ENCODE assay signal across 20 mouse cellular contexts in genomic region chr14:55188491-55188890, GRCm38 (mm10). TPM values are rescaled to one million over a fixed set of nuclear protein-coding genes. Genes with fewer than 3 reads are reported as not detected.
DNase-seq lines count a peak whose midpoint lies in the region; ATAC-seq and TF ChIP-seq lines count a peak whose summit lies in the region.
"Had no signal": no experiment of that assay in that cellular context is flagged by ENCODE, and none has a peak within 500 bp of the region (broad histone marks: within the 10 kb centered on the region; RNA-seq: fewer than 3 reads in every experiment).

No protein-coding gene starts in this region.

- no peaks in the 10 kb centered on the region for H3K9me3 ChIP-seq in hindbrain, postnatal 0 days (ENCODE audit: low read length)
- H3K9me3 ChIP-seq in hindbrain, embryonic 13.5 days: no peaks in the 10 kb centered on the region
- no peaks in the 10 kb centered on the region for H3K9me3 ChIP-seq in midbrain, embryonic 14.5 days (ENCODE audit: control insufficient read depth, low read length)
- H3K9me3 ChIP-seq: G1E; limb, embryonic 15.5 days; stomach, embryonic 15.5 days had no signal

- no peak overlapping the region for H3K4me3 ChIP-seq in hindbrain, postnatal 0 days (ENCODE audit: low read length)
- no peak overlapping the region for H3K4me3 ChIP-seq in hindbrain, embryonic 13.5 days
- H3K4me3 ChIP-seq in midbrain, embryonic 14.5 days (replicated peaks; ENCODE audit: low read depth, low read length): no peak overlapping the region
- H3K4me3 ChIP-seq: limb, embryonic 15.5 days; stomach, embryonic 15.5 days had no signal

- intact Hi-C loops in left cerebral cortex, postnatal 4 days (cut with DNase I): no loop called here

- peaks cover 14% of the 10 kb centered on the region; the same call in 1 of the 2 replicates for H3K4me1 ChIP-seq in hindbrain, postnatal 0 days (ENCODE audit: insufficient read depth, low read length)
- peaks cover 18% of the 10 kb centered on the region for H3K4me1 ChIP-seq in hindbrain, embryonic 13.5 days (replicated peaks)
- H3K4me1 ChIP-seq in midbrain, embryonic 14.5 days (ENCODE audit: control insufficient read depth, insufficient read depth, low read length): peaks cover 15% of the 10 kb centered on the region
- H3K4me1 ChIP-seq: stomach, embryonic 15.5 days had no signal

- ATAC-seq in hindbrain, postnatal 0 days: no peak
- no peak for ATAC-seq in hindbrain, embryonic 13.5 days (ENCODE audit: low FRiP score)
- ATAC-seq in granulocyte monocyte progenitor cell, adult 5-6 weeks (replicated peaks; ENCODE audit: poor library complexity, severe bottlenecking): 0 out of 2 replicates have a peak, but pooled peaks have one; percentile 26
- ATAC-seq in midbrain, embryonic 14.5 days (ENCODE audit: low FRiP score, low TSS enrichment): no peak
- ATAC-seq: intestine, postnatal 0 days; liver, postnatal 0 days had no signal

- H3K27ac ChIP-seq in hindbrain, postnatal 0 days: peak overlapping the region; percentile 52; the same call in 1 of the 2 replicates
- no peak overlapping the region for H3K27ac ChIP-seq in hindbrain, embryonic 13.5 days
- H3K27ac ChIP-seq in midbrain, embryonic 14.5 days (replicated peaks; ENCODE audit: low read depth, low read length): no peak overlapping the region
- H3K27ac ChIP-seq: limb, embryonic 15.5 days; stomach, embryonic 15.5 days had no signal

- H3K27me3 ChIP-seq in hindbrain, postnatal 0 days (ENCODE audit: insufficient read depth, low read length): no peaks in the 10 kb centered on the region
- 0 out of 2 replicates have a peak, but pooled peaks cover 2% of the 10 kb centered on the region for H3K27me3 ChIP-seq in hindbrain, embryonic 13.5 days
- no peaks in the 10 kb centered on the region for H3K27me3 ChIP-seq in midbrain, embryonic 14.5 days (ENCODE audit: control insufficient read depth, insufficient read depth, low read length)
- H3K27me3 ChIP-seq: stomach, embryonic 15.5 days had no signal

- H3K9ac ChIP-seq in hindbrain, postnatal 0 days (replicated peaks; ENCODE audit: low read length): no peak overlapping the region
- H3K9ac ChIP-seq in hindbrain, embryonic 13.5 days: no peak overlapping the region
- H3K9ac ChIP-seq in midbrain, embryonic 14.5 days (replicated peaks; ENCODE audit: low read length): no peak overlapping the region
- H3K9ac ChIP-seq: limb, embryonic 15.5 days; liver, postnatal 0 days; stomach, embryonic 15.5 days had no signal

- no peak for TF ChIP-seq CTCF in hindbrain, postnatal 0 days (IDR thresholded peaks at IDR 0.05; ENCODE audit: low read depth)

- WGBS in hindbrain, postnatal 0 days: 30% methylated on average over 4 of the region's 4 CpGs
- 51% methylated on average over 4 of the region's 4 CpGs for WGBS in hindbrain, embryonic 13.5 days
- 33% methylated on average over 4 of the region's 4 CpGs for WGBS in midbrain, embryonic 14.5 days

- H3K36me3 ChIP-seq in hindbrain, postnatal 0 days (ENCODE audit: insufficient read depth, low read length): no peaks in the 10 kb centered on the region
- H3K36me3 ChIP-seq in hindbrain, embryonic 13.5 days: no peaks in the 10 kb centered on the region
- no peaks in the 10 kb centered on the region for H3K36me3 ChIP-seq in midbrain, embryonic 14.5 days (ENCODE audit: control insufficient read depth, insufficient read depth, low read length)
- H3K36me3 ChIP-seq: G1E; limb, embryonic 15.5 days; stomach, embryonic 15.5 days had no signal

- peak; percentile 32 for DNase-seq in hindbrain, postnatal 0 days (ENCODE audit: low spot score)
- DNase-seq in left cerebral cortex, adult 11 months (ENCODE audit: low spot score): peak; percentile 29
- no peak for DNase-seq in left cerebral cortex, postnatal 4 days
- peak; percentile 31 for DNase-seq in midbrain, embryonic 14.5 days
- DNase-seq in adrenal gland, adult 8-10 months: no peak
- DNase-seq: adrenal gland, postnatal 10 days; cerebellum, adult 9-11 months; liver, postnatal 0 days; lung, postnatal 4 days; spleen, adult 18-20 months had no signal

- no peak overlapping the region for H3K4me2 ChIP-seq in hindbrain, postnatal 0 days (ENCODE audit: low read depth, low read length)
- H3K4me2 ChIP-seq in hindbrain, embryonic 13.5 days: no peak overlapping the region
- H3K4me2 ChIP-seq in midbrain, embryonic 14.5 days (ENCODE audit: low read length): no peak overlapping the region
- H3K4me2 ChIP-seq: limb, embryonic 15.5 days; stomach, embryonic 15.5 days had no signal

RNA-seq across cellular contexts. Expression of gene Dhrs2, which starts 33.3 kb away (rescaled TPM):
- total RNA-seq in hindbrain, postnatal 0 days (2014; rRNA removed): 1.7 TPM in 1 of 2 replicates, not detected in the other
- polyA plus RNA-seq in hindbrain, postnatal 0 days (2015; fragmentation: Nextera tagmentation; extraction: Ambion mirVana): 1.6 and 2.0 TPM in 2 replicates
- polyA plus RNA-seq in hindbrain, embryonic 13.5 days (2015; fragmentation: Nextera tagmentation; extraction: Ambion mirVana): 0.93 and 1.3 TPM in 2 replicates
- total RNA-seq in left cerebral cortex, postnatal 4 days (2021): not detected
- total RNA-seq in granulocyte monocyte progenitor cell, adult 5-6 weeks (2014; fragmentation: Nextera tagmentation): not detected in 2 replicates
- total RNA-seq in granulocyte monocyte progenitor cell, adult 5-6 weeks (2017): not detected in 2 replicates
- polyA plus RNA-seq in midbrain, embryonic 14.5 days (2014; fragmentation: Nextera tagmentation; extraction: Ambion mirVana): 0.78 and 0.97 TPM in 2 replicates
- not detected for total RNA-seq in adrenal gland, adult 8-10 months (2022)
- total RNA-seq: G1E; monocyte, adult 5-6 weeks had no signal
- polyA plus RNA-seq: G1E; gonadal fat pad, adult 2 months; heart, embryonic 16.5 days; hindbrain, embryonic 11.5 days; liver, postnatal 0 days had no signal

Comparison
In these comparisons a context has a peak if more than half of its experiments do, and no peak if none do; other contexts are left out.
1. DNase-seq: peak in hindbrain, postnatal 0 days (single experiment), left cerebral cortex, adult 11 months (single experiment) and midbrain, embryonic 14.5 days (single experiment); none in left cerebral cortex, postnatal 4 days (single experiment) and adrenal gland, adult 8-10 months (single experiment).